ENCODE assay signal across 8 mouse cellular contexts in the genomic region with DNA sequence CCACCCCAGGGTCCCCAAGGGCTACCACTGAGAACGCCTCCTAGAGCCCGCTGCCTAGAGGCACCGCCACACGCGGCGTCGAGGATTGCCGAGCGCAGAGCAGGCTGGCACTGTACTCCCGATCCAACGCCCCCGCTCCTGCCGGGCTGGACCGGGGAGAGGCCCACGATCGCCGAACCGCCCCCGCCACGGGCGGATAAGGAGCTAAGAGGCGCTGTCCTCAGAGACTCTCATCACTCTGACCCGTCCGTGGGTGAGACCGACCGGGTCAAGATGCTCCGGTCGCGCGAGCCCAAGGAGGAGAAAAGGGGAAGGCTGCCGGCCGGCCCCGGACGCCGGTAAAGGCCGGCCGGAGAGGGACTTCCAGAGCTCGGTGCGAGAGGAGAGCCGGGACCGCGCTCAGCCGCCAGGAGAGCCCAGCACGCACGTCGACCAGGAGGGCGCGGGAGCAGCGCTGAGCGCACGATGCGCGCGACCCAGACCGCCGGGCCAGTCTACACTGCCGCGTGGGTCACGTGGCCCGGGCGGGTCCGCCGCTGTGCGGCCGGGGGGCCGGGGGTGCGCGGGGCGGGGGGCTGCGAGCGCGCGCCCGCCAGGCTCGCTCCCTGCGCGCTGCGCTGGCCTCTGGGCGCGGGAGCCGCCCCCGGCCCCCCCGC. TPM values are rescaled to one million over a fixed set of nuclear protein-coding genes. Genes with fewer than 3 reads are reported as not detected.
DNase-seq lines count a peak whose midpoint lies in the region; ATAC-seq and TF ChIP-seq lines count a peak whose summit lies in the region.

A gene (plus strand): TSS at position 354 of the 656 bp plus-strand sequence.

- TF ChIP-seq CTCF in C2C12 (IDR thresholded peaks at IDR 0.05; ENCODE audit: control insufficient read depth, insufficient read depth, insufficient read length): no peak
- TF ChIP-seq CTCF in lung, adult 2 months (IDR thresholded peaks at IDR 0.05; ENCODE audit: insufficient read depth, low read length): no peak

- H3K27ac ChIP-seq in forebrain, embryonic 16.5 days (ENCODE audit: low read length): no peak within 1 kb of the TSS
- no peak within 1 kb of the TSS for H3K27ac ChIP-seq in stomach, embryonic 16.5 days (ENCODE audit: low read length)

- H3K4me3 ChIP-seq in C2C12 (ENCODE audit: insufficient read depth, poor library complexity, severe bottlenecking): peak within 1 kb of the TSS; percentile 59
- peak within 1 kb of the TSS; percentile 45 for H3K4me3 ChIP-seq in forebrain, embryonic 16.5 days (replicated peaks; ENCODE audit: low read length)
- peak within 1 kb of the TSS; percentile 71 for H3K4me3 ChIP-seq in lung, adult 2 months (replicated peaks; ENCODE audit: extremely low read depth, low read depth, low read length)
- H3K4me3 ChIP-seq in stomach, embryonic 16.5 days (replicated peaks; ENCODE audit: low read length): peak within 1 kb of the TSS; percentile 40

- DNase-seq in cerebellum, postnatal 25 days: peak; percentile 28 to 44
- no peak for DNase-seq in cerebellum, postnatal 36 days
- DNase-seq in lung, adult 2 months: peak; percentile 66
- no peak for DNase-seq in ovary, adult 18-20 months (ENCODE audit: low spot score)

- peak within 1 kb of the TSS; percentile 54 for H3K4me2 ChIP-seq in forebrain, embryonic 16.5 days (ENCODE audit: low read length)
- H3K4me2 ChIP-seq in stomach, embryonic 16.5 days (ENCODE audit: low read depth, low read length): peak within 1 kb of the TSS; percentile 64

- peak within 1 kb of the TSS; percentile 32; the same call in 1 of the 2 replicates for H3K9ac ChIP-seq in forebrain, embryonic 16.5 days (replicated peaks; ENCODE audit: low read depth, low read length)
- peak within 1 kb of the TSS; percentile 38; the same call in 1 of the 2 replicates for H3K9ac ChIP-seq in stomach, embryonic 16.5 days (ENCODE audit: low read length)

- no peaks in the 10 kb centered on the region for H3K9me3 ChIP-seq in forebrain, embryonic 16.5 days (ENCODE audit: control insufficient read depth, low read length)
- no peaks in the 10 kb centered on the region for H3K9me3 ChIP-seq in stomach, embryonic 16.5 days (replicated peaks; ENCODE audit: control insufficient read depth, low read length)

- H3K79me2 ChIP-seq in C2C12 (ENCODE audit: control insufficient read depth, insufficient read depth): peaks cover 66% of the 10 kb centered on the region

- WGBS in forebrain, embryonic 16.5 days: 1% methylated on average over 68 of the region's 83 CpGs
- 2% methylated on average over 80 of the region's 83 CpGs for WGBS in lung, adult 2 months
- WGBS in stomach, embryonic 16.5 days: 2% methylated on average over 79 of the region's 83 CpGs

- TF ChIP-seq POLR2A in lung, adult 2 months (IDR thresholded peaks at IDR 0.05; ENCODE audit: borderline replicate concordance, extremely low read depth, low read depth, low read length): peak; percentile 57; the same call in 1 of the 2 replicates

- H3K27me3 ChIP-seq in C2C12 (ENCODE audit: control insufficient read depth, insufficient read depth, insufficient read length): no peaks in the 10 kb centered on the region
- H3K27me3 ChIP-seq in forebrain, embryonic 16.5 days (replicated peaks; ENCODE audit: control insufficient read depth, insufficient read depth, low read length): peaks cover 88% of the 10 kb centered on the region
- peaks cover 100% of the 10 kb centered on the region for H3K27me3 ChIP-seq in stomach, embryonic 16.5 days (ENCODE audit: control insufficient read depth, insufficient read depth, low read length)

- H3K4me1 ChIP-seq in forebrain, embryonic 16.5 days (replicated peaks; ENCODE audit: control insufficient read depth, insufficient read depth, low read length): peaks cover 7% of the 10 kb centered on the region
- no peaks in the 10 kb centered on the region for H3K4me1 ChIP-seq in lung, adult 2 months (ENCODE audit: control insufficient read depth, insufficient read depth, low read length)
- no peaks in the 10 kb centered on the region; the same call in 1 of the 2 replicates for H3K4me1 ChIP-seq in stomach, embryonic 16.5 days (ENCODE audit: control insufficient read depth, insufficient read depth, low read length)

- ATAC-seq in forebrain, embryonic 16.5 days: peak; percentile 66
- ATAC-seq in stomach, embryonic 16.5 days (ENCODE audit: insufficient read depth, low FRiP score): peak; percentile 61; the same call in 1 of the 2 replicates
- ATAC-seq in monocyte, adult 5-6 weeks (replicated peaks; ENCODE audit: insufficient number of reproducible peaks, low FRiP score, low TSS enrichment, poor library complexity, severe bottlenecking): no peak

- peaks cover 39% of the 10 kb centered on the region for H3K79me3 ChIP-seq in C2C12 (ENCODE audit: low read depth)

- H3ac ChIP-seq in C2C12 (ENCODE audit: control insufficient read depth, insufficient read length, low read depth): peak within 1 kb of the TSS; percentile 54

- H3K36me3 ChIP-seq in C2C12 (ENCODE audit: control insufficient read depth, insufficient read depth): peaks cover 33% of the 10 kb centered on the region
- no peaks in the 10 kb centered on the region for H3K36me3 ChIP-seq in forebrain, embryonic 16.5 days (ENCODE audit: control insufficient read depth, insufficient read depth)
- H3K36me3 ChIP-seq in stomach, embryonic 16.5 days (ENCODE audit: control insufficient read depth, insufficient read depth, low read length): no peaks in the 10 kb centered on the region

TF ChIP-seq in C2C12, 6 proteins besides CTCF, POLR2A, EP300 and RAD21:
- TF ChIP-seq USF1 (IDR thresholded peaks at IDR 0.05; ENCODE audit: low read depth): peak; percentile 74
- peak; percentile 44 for TF ChIP-seq MAX (IDR thresholded peaks at IDR 0.05)
- no peak for TF ChIP-seq MYOG (IDR thresholded peaks at IDR 0.05; ENCODE audit: control insufficient read depth, extremely low read depth, insufficient read length)

RNA-seq across cellular contexts. Expression of the gene that starts here (rescaled TPM):
- polyA plus RNA-seq in C2C12 (2012; fragmentation: generic; extraction: Trizol): 395 TPM
- polyA plus RNA-seq in forebrain, embryonic 16.5 days (2015; fragmentation: Nextera tagmentation; extraction: Ambion mirVana): 0.40 and 0.86 TPM in 2 replicates
- 511 and 692 TPM in 2 replicates for polyA plus RNA-seq in lung, adult 2 months (2012; rRNA removed)
- polyA plus RNA-seq in stomach, embryonic 16.5 days (2015; fragmentation: Nextera tagmentation; extraction: Ambion mirVana): 0.19 TPM in 1 of 2 replicates, not detected in the other
- total RNA-seq in monocyte, adult 5-6 weeks (2017): not detected in 3 replicates

Comparison
In these comparisons a context has a peak if more than half of its experiments do, and no peak if none do; other contexts are left out.
1. RNA of the gene that starts here (polyA plus RNA-seq): 511 to 692 TPM in lung, adult 2 months and 395 TPM in C2C12 (single experiment); 0.40 to 0.86 TPM in forebrain, embryonic 16.5 days and 0.19 TPM in stomach, embryonic 16.5 days; every median in the first group is over 100 times any median in the second.
2. DNase-seq: peak in cerebellum, postnatal 25 days (2 of 2) and lung, adult 2 months (single experiment); none in cerebellum, postnatal 36 days (0 of 2) and ovary, adult 18-20 months (single experiment).
3. Peak in ATAC-seq, H3K4me3 ChIP-seq, H3K9ac ChIP-seq and H3K4me2 ChIP-seq in forebrain, embryonic 16.5 days; RNA of the gene not detected or under 1 TPM.
4. Peak in ATAC-seq, H3K4me3 ChIP-seq, H3K9ac ChIP-seq and H3K4me2 ChIP-seq in stomach, embryonic 16.5 days; RNA of the gene not detected or under 1 TPM.
5. Peak in every context shown above with its lines, with median percentiles within 50 percentile points of each other: H3K4me3 ChIP-seq.